Mouse (Mus musculus) urinary bladder, postnatal 36 days (tissue): ENCODE results near the gene Gal3st1.
"Not testable (repeated sequence)": the region's sequence is repeated elsewhere in the genome, so short reads cannot be mapped to it uniquely, and the experiment has no call there.

ENCODE experiments used
- DNase-seq, 2 experiments: peaks; one replicate each; pipeline ENCODE4 v3.0.0; 2022; ENCODE audit warnings: low spot score in 2 of 2, mixed read lengths in 1 of 2

The Gal3st1 gene

GRCm38 (mm10) chr11:3982275-3983209 lies 894 bp upstream of the Gal3st1 start:
- no peak for DNase-seq

GRCm38 (mm10) chr11:3983863-3984745 lies 668 bp downstream of the Gal3st1 start:
- DNase-seq = no peak

GRCm38 (mm10) chr11:3989748-3990147 lies 6.3 kb downstream of the Gal3st1 start:
- no peak for DNase-seq

- no peak for DNase-seq
These were observed 9.7 kb downstream of the Gal3st1 start for GRCm38 (mm10) chr11:3993132-3993531.

- no peak for DNase-seq
These were observed 10.5 kb downstream of the Gal3st1 start for GRCm38 (mm10) chr11:3993914-3994313.

GRCm38 (mm10) chr11:3995511-3995910 lies 12.1 kb downstream of the Gal3st1 start:
- DNase-seq = no peak

- no peak for DNase-seq
These were observed 13.4 kb downstream of the Gal3st1 start for GRCm38 (mm10) chr11:3996840-3997239.

GRCm38 (mm10) chr11:3997978-3998720 lies 14.7 kb downstream of the Gal3st1 start:
- no peak for DNase-seq

- no peak for DNase-seq
These were observed 16.1 kb downstream of the Gal3st1 start for GRCm38 (mm10) chr11:3999547-3999946.

GRCm38 (mm10) chr11:4001603-4002002 lies 18.2 kb downstream of the Gal3st1 start:
- peak; percentile 41 to 58 for DNase-seq

- DNase-seq = no peak
These were observed 21.9 kb downstream of the Gal3st1 start for GRCm38 (mm10) chr11:4005220-4005805.

- DNase-seq = no peak
These were observed 23.0 kb downstream of the Gal3st1 start for GRCm38 (mm10) chr11:4006462-4006861.

GRCm38 (mm10) chr11:4012616-4013015 lies 29.2 kb downstream of the Gal3st1 start:
- no peak for DNase-seq

GRCm38 (mm10) chr11:4015796-4016195 lies 32.4 kb downstream of the Gal3st1 start:
- not testable (repeated sequence) for DNase-seq

GRCm38 (mm10) chr11:4022111-4022510 lies 38.7 kb downstream of the Gal3st1 start:
- DNase-seq = not testable (repeated sequence)

GRCm38 (mm10) chr11:4023321-4023720 lies 39.9 kb downstream of the Gal3st1 start:
- DNase-seq = no peak

GRCm38 (mm10) chr11:4027066-4027465 lies 43.6 kb downstream of the Gal3st1 start:
- DNase-seq = no peak

GRCm38 (mm10) chr11:4027561-4028334 lies 44.3 kb downstream of the Gal3st1 start:
- no peak for DNase-seq

GRCm38 (mm10) chr11:4029343-4029742 lies 45.9 kb downstream of the Gal3st1 start:
- DNase-seq = no peak

GRCm38 (mm10) chr11:4031126-4031941 lies 47.9 kb downstream of the Gal3st1 start, which contains the start of gene Sec14l4:
Gene Sec14l4 (plus strand): TSS chr11:4031462.
- DNase-seq = peak in 1 of 2 experiments; percentile 14
